Mouse (Mus musculus): ENCODE data around the gene Tmem125. TPM values are rescaled to one million over a fixed set of nuclear protein-coding genes. Genes with fewer than 3 reads are reported as not detected.
"Not testable (repeated sequence)": the region's sequence is repeated elsewhere in the genome, so short reads cannot be mapped to it uniquely, and the experiment has no call there.

Gene Tmem125
- polyA plus RNA-seq, 1 experiment = 0.95 TPM

DNA sequence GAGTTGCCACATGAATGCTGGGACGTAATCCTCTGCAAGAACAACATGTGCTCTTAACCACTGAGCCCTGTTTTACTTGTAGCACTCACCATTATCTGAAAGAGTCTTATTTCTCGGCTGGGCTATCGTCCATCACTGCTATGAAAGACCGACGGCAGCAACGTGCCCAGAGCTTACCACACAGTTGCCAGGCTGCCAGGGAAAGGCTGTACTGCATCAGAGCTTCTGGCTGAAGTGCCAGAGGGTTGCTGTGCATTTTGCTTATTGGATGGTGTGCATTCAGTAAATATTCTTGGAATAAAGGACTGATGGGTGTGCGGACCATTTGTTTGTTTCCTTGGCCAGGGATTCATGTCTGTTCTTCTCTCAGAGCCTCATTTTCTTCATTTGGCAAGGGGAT is 19.9 kb downstream of the Tmem125 start:
- TF ChIP-seq POLR2A (IDR thresholded peaks at IDR 0.05; ENCODE audit: low read depth, low read length) = no peak
- no peak for TF ChIP-seq CTCF (IDR thresholded peaks at IDR 0.05; ENCODE audit: borderline replicate concordance, insufficient read depth, low read length)
- no peak overlapping the region for H3K27ac ChIP-seq (ENCODE audit: insufficient read depth, low read length)
- no peaks in the 10 kb centered on the region for H3K4me1 ChIP-seq (ENCODE audit: control insufficient read depth, insufficient read depth, low read length)
- H3K4me3 ChIP-seq (ENCODE audit: insufficient read depth, low read length) = no peak overlapping the region

DNA sequence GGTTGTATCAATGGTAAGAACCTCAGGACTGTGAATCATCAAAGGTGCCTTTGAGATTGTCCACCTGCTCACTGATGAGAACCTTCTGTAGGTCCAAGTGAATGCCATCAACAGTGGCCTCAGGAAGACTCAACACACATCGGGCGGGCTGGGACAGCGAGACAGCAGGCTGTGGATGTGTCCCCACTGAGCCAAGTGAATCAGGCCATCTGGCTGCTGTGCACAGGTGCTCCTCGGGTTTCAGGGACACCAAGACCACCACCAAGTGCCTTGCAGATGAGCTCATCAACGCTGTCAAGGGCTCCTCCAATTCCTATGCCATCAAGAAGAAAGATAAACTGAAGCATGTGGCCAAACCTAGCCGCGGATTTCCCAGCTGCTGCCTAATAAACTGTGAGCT is 21.6 kb downstream of the Tmem125 start:
- TF ChIP-seq POLR2A (IDR thresholded peaks at IDR 0.05; ENCODE audit: low read depth, low read length) = no peak
- TF ChIP-seq CTCF (IDR thresholded peaks at IDR 0.05; ENCODE audit: borderline replicate concordance, insufficient read depth, low read length) = no peak
- Histone ChIP-seq H3K4me1 (ENCODE audit: control insufficient read depth, insufficient read depth, low read length) (no peaks in the 10 kb centered on the region), H3K4me3 (ENCODE audit: insufficient read depth, low read length) (no peak overlapping the region)

GRCm38 (mm10) chr4:118518208-118518607 is 25.6 kb downstream of the Tmem125 start:
- no peak for TF ChIP-seq POLR2A (IDR thresholded peaks at IDR 0.05; ENCODE audit: low read depth, low read length)
- no peak for TF ChIP-seq CTCF (IDR thresholded peaks at IDR 0.05; ENCODE audit: borderline replicate concordance, insufficient read depth, low read length)
- H3K4me3 ChIP-seq (ENCODE audit: insufficient read depth, low read length) = no peak overlapping the region
- H3K4me1 ChIP-seq (ENCODE audit: control insufficient read depth, insufficient read depth, low read length) = no peaks in the 10 kb centered on the region
- no peak overlapping the region for H3K27ac ChIP-seq (ENCODE audit: insufficient read depth, low read length)

More for the DNA sequence above, 21.6 kb downstream of the Tmem125 start:
- no peak overlapping the region for H3K27ac ChIP-seq (ENCODE audit: insufficient read depth, low read length)

GRCm38 (mm10) chr4:118517497-118518146 is 26.2 kb downstream of the Tmem125 start:
- no peaks in the 10 kb centered on the region for H3K4me1 ChIP-seq (ENCODE audit: control insufficient read depth, insufficient read depth, low read length)
- H3K4me3 ChIP-seq (ENCODE audit: insufficient read depth, low read length) = no peak overlapping the region
- TF ChIP-seq POLR2A (IDR thresholded peaks at IDR 0.05; ENCODE audit: low read depth, low read length) (no peak), CTCF (IDR thresholded peaks at IDR 0.05; ENCODE audit: borderline replicate concordance, insufficient read depth, low read length) (no peak)
- no peak overlapping the region for H3K27ac ChIP-seq (ENCODE audit: insufficient read depth, low read length)

DNA sequence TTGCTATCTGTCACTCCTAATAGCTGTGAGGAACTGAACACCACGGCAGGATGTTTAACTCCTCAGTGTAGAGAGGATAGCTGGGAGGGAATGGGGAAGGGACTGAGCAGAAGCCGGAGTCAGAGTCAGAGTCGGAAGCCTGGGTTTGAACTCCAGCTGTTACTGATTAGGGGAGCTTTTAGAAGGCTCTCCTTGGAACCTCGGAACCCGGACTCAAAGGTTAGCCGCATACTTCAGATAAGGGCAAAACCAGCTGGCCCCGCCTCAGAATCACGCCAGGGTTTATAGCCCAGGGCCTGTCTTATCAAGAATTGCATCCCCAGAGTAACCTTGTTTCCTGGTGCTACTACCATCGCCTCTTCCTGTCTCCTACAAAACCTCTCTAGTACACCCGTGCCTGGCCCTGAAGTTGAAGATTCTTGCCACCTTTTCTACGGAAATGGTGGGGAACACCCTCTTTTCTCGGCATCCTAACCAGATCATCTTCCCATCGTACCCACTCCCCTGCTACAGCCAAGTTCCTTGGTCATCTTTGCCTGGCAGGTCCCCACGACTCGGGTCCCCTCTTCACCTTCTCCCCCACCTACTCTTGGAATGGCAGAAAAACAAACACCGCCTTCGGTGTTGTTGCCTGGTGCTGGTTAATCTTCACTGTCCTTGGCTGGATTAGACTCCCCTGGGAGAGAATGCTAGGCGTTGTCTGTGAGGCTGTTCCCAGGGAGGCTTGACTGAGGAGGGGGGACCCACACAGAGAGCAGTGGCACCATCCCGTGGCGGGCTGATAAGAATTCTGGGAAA is 26.9 kb downstream of the Tmem125 start:
- no peak overlapping the region for H3K4me3 ChIP-seq (ENCODE audit: insufficient read depth, low read length)
- TF ChIP-seq POLR2A (IDR thresholded peaks at IDR 0.05; ENCODE audit: low read depth, low read length) = no peak
- TF ChIP-seq CTCF (IDR thresholded peaks at IDR 0.05; ENCODE audit: borderline replicate concordance, insufficient read depth, low read length) = no peak
- H3K27ac ChIP-seq (ENCODE audit: insufficient read depth, low read length) = no peak overlapping the region
- no peaks in the 10 kb centered on the region for H3K4me1 ChIP-seq (ENCODE audit: control insufficient read depth, insufficient read depth, low read length)

DNA sequence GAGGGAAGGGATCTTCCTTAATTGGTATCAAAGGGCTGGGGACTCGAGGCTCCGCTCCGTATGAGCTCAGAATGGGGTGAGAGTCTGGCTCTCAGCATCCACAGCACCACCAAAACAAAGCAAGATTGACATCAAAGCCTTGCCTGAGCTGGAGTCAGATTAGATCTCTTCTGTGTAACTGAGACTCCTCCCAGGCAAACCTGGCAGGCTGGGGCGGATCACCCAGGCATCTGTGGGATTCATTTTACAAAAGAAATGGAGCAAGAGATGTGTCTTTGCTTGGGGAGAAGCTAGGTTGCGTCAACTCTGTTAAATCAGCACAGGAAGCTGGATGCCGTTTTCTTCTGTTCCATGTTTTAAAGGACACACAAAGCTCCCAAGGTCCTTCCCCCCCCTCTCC is 34.8 kb downstream of the Tmem125 start:
- Histone ChIP-seq H3K4me1 (ENCODE audit: control insufficient read depth, insufficient read depth, low read length) (no peaks in the 10 kb centered on the region), H3K27ac (ENCODE audit: insufficient read depth, low read length) (no peak overlapping the region), H3K4me3 (ENCODE audit: insufficient read depth, low read length) (no peak overlapping the region)
- TF ChIP-seq POLR2A (IDR thresholded peaks at IDR 0.05; ENCODE audit: low read depth, low read length) = no peak

DNA sequence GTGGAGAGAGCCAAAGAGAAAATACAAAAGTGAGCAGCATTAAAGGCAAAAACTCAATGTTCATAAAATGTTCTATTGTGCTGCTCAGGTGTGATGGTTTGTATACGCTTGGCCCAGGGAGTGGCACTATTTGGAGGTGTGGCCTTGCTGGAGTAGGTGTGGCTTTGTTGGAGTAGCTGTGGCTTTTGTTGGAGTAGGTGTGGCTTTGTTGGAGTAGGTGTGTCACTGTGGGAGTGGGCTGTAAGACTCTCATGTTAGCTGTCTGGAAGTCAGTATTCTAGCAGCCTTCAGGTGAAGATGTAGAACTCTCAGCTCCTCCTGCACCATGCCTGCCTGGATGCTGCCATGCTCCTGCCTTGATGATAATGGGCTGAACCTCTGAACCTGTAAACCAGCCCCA is 36.7 kb downstream of the Tmem125 start:
- H3K27ac ChIP-seq (ENCODE audit: insufficient read depth, low read length); H3K4me1 ChIP-seq (ENCODE audit: control insufficient read depth, insufficient read depth, low read length); H3K4me3 ChIP-seq (ENCODE audit: insufficient read depth, low read length): not testable (repeated sequence)

- no peak overlapping the region for H3K27ac ChIP-seq (ENCODE audit: insufficient read depth, low read length)
- no peak overlapping the region for H3K4me3 ChIP-seq (ENCODE audit: insufficient read depth, low read length)
- no peak for TF ChIP-seq CTCF (IDR thresholded peaks at IDR 0.05; ENCODE audit: borderline replicate concordance, insufficient read depth, low read length)
- no peak for TF ChIP-seq POLR2A (IDR thresholded peaks at IDR 0.05; ENCODE audit: low read depth, low read length)
- H3K4me1 ChIP-seq (ENCODE audit: control insufficient read depth, insufficient read depth, low read length) = no peaks in the 10 kb centered on the region
Observed at GRCm38 (mm10) chr4:118505551-118505950, 38.3 kb downstream of the Tmem125 start.

- no peak overlapping the region for H3K4me3 ChIP-seq (ENCODE audit: insufficient read depth, low read length)
- no peak for TF ChIP-seq CTCF (IDR thresholded peaks at IDR 0.05; ENCODE audit: borderline replicate concordance, insufficient read depth, low read length)
- TF ChIP-seq POLR2A (IDR thresholded peaks at IDR 0.05; ENCODE audit: low read depth, low read length) = no peak
- H3K4me1 ChIP-seq (ENCODE audit: control insufficient read depth, insufficient read depth, low read length) = no peaks in the 10 kb centered on the region
- no peak overlapping the region for H3K27ac ChIP-seq (ENCODE audit: insufficient read depth, low read length)
Observed at GRCm38 (mm10) chr4:118500792-118501191, 43.1 kb downstream of the Tmem125 start.

- Histone ChIP-seq H3K4me3 (ENCODE audit: insufficient read depth, low read length) (no peak overlapping the region), H3K4me1 (ENCODE audit: control insufficient read depth, insufficient read depth, low read length) (no peaks in the 10 kb centered on the region), H3K27ac (ENCODE audit: insufficient read depth, low read length) (no peak overlapping the region)
- TF ChIP-seq CTCF (IDR thresholded peaks at IDR 0.05; ENCODE audit: borderline replicate concordance, insufficient read depth, low read length) (no peak), POLR2A (IDR thresholded peaks at IDR 0.05; ENCODE audit: low read depth, low read length) (no peak)
Observed at GRCm38 (mm10) chr4:118500171-118500724, 43.6 kb downstream of the Tmem125 start.

Other genes with a start within 250 kb of the Tmem125 start
- 13.4 and 14.0 TPM in 2 replicates for gene Szt2, start 134.8 kb downstream of the Tmem125 start, polyA plus RNA-seq (2011; ENCODE audit: insufficient read length, low read depth, missing spikeins)
- 85.6 and 99.8 TPM in 2 replicates for gene Med8, start 134.7 kb downstream of the Tmem125 start, polyA plus RNA-seq (2011; ENCODE audit: insufficient read length, low read depth, missing spikeins)
- 164 and 172 TPM in 2 replicates for gene Elovl1, start 116.0 kb downstream of the Tmem125 start, polyA plus RNA-seq (2011; ENCODE audit: insufficient read length, low read depth, missing spikeins)
- 38.4 and 61.6 TPM in 2 replicates for gene Cdc20, start 106.7 kb downstream of the Tmem125 start, polyA plus RNA-seq (2011; ENCODE audit: insufficient read length, low read depth, missing spikeins)
- not detected in 2 replicates for gene Mpl, start 86.5 kb downstream of the Tmem125 start, polyA plus RNA-seq (2011; ENCODE audit: insufficient read length, low read depth, missing spikeins)
- not detected in 2 replicates for gene Tie1, start 54.0 kb downstream of the Tmem125 start, polyA plus RNA-seq (2011; ENCODE audit: insufficient read length, low read depth, missing spikeins)
- not detected in 2 replicates for gene 2610528J11Rik, start 17.0 kb downstream of the Tmem125 start, polyA plus RNA-seq (2011; ENCODE audit: insufficient read length, low read depth, missing spikeins)
- not detected in 2 replicates for gene Cfap57, start 76.7 kb upstream of the Tmem125 start, polyA plus RNA-seq (2011; ENCODE audit: insufficient read length, low read depth, missing spikeins)
- gene Ebna1bp2, start 76.8 kb upstream of the Tmem125 start, polyA plus RNA-seq (2011; ENCODE audit: insufficient read length, low read depth, missing spikeins) = 66.1 and 75.0 TPM in 2 replicates
- gene Olfr62, start 114.9 kb upstream of the Tmem125 start, polyA plus RNA-seq (2011; ENCODE audit: insufficient read length, low read depth, missing spikeins) = not detected in 2 replicates
- not detected in 2 replicates for gene Olfr1342, start 148.7 kb upstream of the Tmem125 start, polyA plus RNA-seq (2011; ENCODE audit: insufficient read length, low read depth, missing spikeins)
- gene Olfr1341, start 159.5 kb upstream of the Tmem125 start, polyA plus RNA-seq (2011; ENCODE audit: insufficient read length, low read depth, missing spikeins) = 0.16 TPM in 1 of 2 replicates, not detected in the other
- gene Olfr1340, start 176.1 kb upstream of the Tmem125 start, polyA plus RNA-seq (2011; ENCODE audit: insufficient read length, low read depth, missing spikeins) = not detected in 2 replicates
- not detected in 2 replicates for gene Olfr1339, start 188.1 kb upstream of the Tmem125 start, polyA plus RNA-seq (2011; ENCODE audit: insufficient read length, low read depth, missing spikeins)
- gene Olfr1338, start 214.7 kb upstream of the Tmem125 start, polyA plus RNA-seq (2011; ENCODE audit: insufficient read length, low read depth, missing spikeins) = not detected in 2 replicates
- not detected in 2 replicates for gene Olfr1337, start 238.5 kb upstream of the Tmem125 start, polyA plus RNA-seq (2011; ENCODE audit: insufficient read length, low read depth, missing spikeins)

Data from embryonic fibroblast, embryonic 13.5 days (primary cell).